Mouse (Mus musculus) left cerebral cortex, postnatal 36 days (tissue): ENCODE measurements at regions not wholly inside any gene's neighbourhood (a gene's known extent, or its start where the extent isn't known, plus 50 kb on each side); places are given as distances from the start of the nearest gene placed in this dataset.
A peak's percentile ranks its signal among the peaks of the same experiment; 100 is the strongest.

Experiments
- DNase-seq, 2 experiments: peaks; one replicate each; pipeline ENCODE4 v3.0.0; 2021 to 2022; ENCODE audit warnings: low spot score in 2 of 2, mixed read lengths in 1 of 2
- intact Hi-C: fragments of 180-260 bp; cut with DNase I; formaldehyde crosslinking; loops from one replicate; pipeline ENCODE4 v1.15.1; 2025

DNA sequence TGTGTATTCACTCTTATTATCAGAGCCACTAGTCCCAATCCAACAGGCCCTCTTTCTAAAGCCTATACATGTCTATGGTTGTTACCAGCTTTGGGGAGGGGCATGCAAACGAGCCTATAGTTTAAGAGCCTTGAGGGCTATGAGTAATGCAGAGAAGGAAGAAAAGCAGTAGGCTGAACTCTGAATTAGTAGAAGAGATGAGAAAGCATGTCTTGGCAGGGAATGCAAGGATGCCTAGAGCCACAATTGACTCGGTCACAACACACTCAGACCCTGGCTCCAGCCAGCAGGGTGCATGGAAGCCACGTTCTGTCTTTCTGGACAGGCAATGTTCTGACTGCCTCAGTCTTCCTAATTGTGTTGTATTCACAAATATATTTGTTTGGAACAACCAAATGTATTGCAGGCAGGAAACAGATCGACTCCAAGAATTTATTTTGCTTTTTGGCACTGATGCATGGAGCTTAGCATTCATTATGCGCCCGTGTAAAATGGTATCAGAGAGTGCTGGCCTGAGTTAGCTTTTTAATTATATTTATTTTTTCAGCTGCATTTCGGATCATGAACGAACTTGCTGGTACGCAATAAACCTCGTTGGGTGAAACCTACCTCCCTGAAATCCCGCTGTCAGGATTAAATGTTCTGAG lies 110.2 kb downstream of the Rybp start:
- intact Hi-C loops = no loop called here
- no peak for DNase-seq

DNA sequence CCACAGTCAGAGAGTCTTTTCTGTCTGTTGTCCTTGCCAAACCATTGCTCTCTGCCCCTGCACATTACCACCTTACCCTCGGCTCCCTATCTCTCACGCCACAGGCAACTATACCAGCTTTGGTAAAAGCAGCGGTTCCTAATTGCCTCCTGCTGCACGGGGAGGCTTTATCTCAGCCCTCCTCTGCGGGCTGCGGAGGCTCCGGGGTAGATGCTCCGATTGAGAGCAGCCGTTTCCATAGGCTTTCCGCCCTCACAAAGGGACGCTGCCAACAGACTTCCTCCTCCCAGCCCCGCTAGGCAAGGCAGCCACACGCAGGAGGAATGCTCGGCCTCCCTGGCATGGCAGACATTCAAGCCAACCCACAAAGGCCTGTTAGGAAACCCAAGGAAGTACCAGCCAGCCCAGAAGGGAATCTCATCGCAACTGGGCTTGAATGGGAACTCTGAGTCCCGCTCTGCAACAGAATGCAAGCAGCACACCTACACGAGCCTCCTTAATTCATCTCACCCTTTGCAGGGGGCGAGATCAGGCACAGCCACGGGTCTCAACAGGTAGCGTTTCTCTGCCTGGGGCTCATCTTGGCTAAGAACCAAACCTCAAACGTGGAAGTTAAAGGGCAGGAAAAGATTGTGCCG lies 116.5 kb downstream of the Rybp start:
- DNase-seq = peak; percentile 81 to 89
- intact Hi-C loops = loop anchor here (2.0 kb wide), 1 partner anchor 36 kb away; no protein-coding TSS in a partner anchor

DNA sequence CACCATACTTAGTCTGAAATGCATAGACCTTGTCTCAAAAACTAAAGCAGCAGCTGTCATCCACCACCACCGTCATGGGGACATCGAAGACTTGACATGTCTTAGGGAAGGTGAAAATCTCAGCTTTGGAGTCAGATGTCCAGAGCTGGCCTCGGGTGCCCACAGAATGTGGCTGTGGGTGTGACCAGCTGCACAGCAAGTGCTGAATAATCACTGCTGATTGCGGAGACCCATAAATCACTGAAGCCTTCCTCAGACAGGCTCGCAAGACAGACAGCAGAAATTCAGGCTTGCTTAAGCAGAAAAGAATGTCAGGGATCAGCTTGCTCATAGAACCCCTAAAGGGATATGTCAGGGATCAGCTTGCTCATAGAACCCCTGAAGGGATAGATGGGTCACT lies 120.0 kb downstream of the Rybp start:
- DNase-seq = no peak
- intact Hi-C loops = no loop called here

DNA sequence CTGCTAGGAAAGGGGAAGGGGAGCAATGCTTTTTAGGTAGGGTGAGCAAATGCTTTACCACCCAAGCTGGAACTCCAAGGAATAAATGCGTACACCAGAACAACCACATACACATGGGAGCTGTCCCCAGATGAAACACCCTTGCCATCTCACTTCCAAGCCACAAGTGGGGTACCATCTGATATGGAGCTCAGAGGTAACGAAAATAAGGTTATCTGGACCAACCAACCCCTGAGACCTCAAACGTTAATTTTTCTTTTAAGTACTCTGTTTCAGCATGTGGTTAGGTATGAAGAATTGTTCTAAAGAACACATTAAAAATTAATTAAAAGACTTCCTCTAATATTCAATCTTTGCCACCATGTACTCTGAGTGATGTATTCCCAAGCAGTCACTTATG lies 121.5 kb downstream of the Rybp start:
- intact Hi-C loops = no loop called here

GRCm38 (mm10) chr6:100164162-100164561 lies 123.1 kb downstream of the Rybp start:
- intact Hi-C loops = no loop called here
- DNase-seq = no peak

More for the DNA sequence above, 121.5 kb downstream of the Rybp start:
- no peak for DNase-seq

GRCm38 (mm10) chr6:100163814-100164130 lies 123.5 kb downstream of the Rybp start:
- intact Hi-C loops = no loop called here
- no peak for DNase-seq

DNA sequence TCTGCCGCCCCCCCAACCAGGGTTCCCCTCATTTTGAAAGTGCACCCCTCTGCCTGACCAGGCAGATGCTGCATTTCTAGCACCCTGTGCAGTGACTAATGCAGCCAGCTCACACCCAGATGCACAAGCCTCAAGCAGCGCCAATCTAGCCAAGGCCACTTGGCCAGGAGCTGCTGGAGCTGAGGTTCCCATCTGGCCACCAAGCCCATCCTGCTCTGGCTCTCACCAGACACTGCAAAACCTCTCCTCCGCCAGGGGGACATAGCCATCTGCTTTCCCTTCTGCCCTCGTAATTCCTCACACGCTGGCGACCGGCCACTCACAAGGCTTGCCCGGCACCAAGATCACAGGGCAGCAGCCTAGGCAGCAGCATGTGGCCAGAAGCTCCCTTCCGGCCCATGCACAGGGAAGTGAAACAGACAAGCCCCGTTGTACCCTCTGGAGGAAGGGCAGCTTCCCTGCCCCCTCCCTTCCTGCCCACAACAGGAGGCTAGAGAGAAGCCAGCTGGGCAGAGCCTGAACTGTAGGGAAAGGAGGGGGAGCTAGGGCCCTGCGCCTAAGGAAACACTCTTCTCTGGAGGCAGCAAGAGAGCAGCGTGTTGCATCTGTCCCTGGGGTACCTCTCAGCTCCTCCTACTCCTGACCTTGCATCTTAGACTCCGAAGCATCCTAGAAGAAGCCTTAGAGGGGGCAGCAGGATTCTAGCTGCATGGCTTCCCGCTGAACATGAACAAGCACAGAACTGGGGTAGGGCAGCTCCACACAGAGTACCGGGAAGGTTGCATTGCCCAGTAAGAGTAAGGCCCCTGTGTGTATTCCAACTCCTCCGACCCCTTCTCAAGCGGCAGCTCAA lies 124.1 kb downstream of the Rybp start:
- peak; percentile 59 to 72 for DNase-seq
- intact Hi-C loops = no loop called here

DNA sequence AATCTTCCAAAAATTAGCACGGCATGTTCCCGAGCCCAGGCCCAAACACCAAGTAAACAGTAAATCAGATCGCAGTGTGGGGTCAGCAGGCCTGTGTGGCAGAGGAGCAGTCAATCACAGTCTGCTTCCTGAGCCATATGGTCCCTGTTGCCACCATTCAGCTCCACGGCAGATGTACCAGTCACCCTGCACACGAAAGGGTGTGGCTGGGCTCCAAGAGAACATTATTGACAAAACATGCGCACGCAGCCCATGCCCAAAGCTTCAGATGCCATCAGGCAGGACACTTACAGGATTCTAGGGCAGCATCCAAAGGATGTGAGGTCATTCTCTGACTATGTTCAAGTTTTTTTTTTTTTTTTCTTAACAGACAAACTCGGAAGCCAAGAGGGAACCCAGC lies 126.6 kb downstream of the Rybp start:
- no peak for DNase-seq
- intact Hi-C loops = no loop called here

- DNase-seq = no peak
- intact Hi-C loops = no loop called here
Observed at GRCm38 (mm10) chr6:100159817-100160216, 127.5 kb downstream of the Rybp start.

- intact Hi-C loops = no loop called here
- DNase-seq = no peak
Observed at GRCm38 (mm10) chr6:100159246-100159645, 128.0 kb downstream of the Rybp start.

- no peak for DNase-seq
- intact Hi-C loops = no loop called here
Observed at GRCm38 (mm10) chr6:100157288-100157687, 130.0 kb downstream of the Rybp start.

- intact Hi-C loops = no loop called here
Observed at GRCm38 (mm10) chr6:100156163-100156562, 131.1 kb downstream of the Rybp start.

DNA sequence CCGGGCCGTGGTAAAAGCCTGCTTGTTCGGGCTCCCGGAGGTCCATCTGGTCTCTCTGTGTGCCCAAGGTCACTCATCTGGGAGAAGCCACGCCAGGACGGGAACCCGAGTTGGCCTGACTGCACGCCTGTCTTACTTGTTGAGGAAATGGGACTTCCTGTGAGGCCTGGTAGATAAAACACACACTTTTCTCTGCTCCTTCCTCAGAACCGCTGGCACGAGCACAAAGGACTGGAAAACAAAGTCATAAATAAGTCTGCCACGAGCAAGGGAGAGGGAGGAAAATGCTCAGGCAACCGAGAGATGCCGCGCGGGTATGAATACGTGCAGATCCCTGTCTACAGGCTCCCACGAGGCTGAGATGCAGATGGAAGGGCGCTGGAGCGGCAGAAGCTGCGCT lies 131.6 kb downstream of the Rybp start:
- intact Hi-C loops = no loop called here
- DNase-seq = no peak

More at GRCm38 (mm10) chr6:100156163-100156562, 131.1 kb downstream of the Rybp start:
- no peak for DNase-seq

GRCm38 (mm10) chr6:100151447-100151846 lies 135.8 kb downstream of the Rybp start:
- intact Hi-C loops = no loop called here

DNA sequence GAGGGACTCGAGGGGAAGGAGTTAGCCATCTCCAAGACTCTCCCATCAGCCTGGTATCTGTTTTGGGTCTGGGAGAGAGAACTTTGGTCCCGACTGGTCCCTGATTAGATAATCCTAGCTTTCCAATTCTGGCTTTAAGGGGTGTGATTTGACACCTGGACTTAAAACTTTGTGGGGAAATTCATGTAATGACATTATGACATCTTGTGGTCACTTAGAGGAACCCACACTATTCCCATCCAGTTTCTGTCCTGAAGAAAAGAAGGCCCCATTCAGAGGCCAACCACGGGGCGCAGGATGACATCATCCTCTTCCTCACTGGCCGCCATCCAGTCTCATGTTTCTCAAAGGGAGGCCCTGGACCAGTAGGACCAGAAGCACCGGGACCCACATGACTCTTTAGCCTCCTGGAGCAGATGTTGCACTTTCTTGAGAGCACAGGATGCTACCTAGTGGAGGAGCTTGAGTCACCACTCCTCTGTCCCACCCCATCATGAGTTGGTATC lies 136.5 kb downstream of the Rybp start:
- intact Hi-C loops = no loop called here
- DNase-seq = no peak

More at GRCm38 (mm10) chr6:100151447-100151846, 135.8 kb downstream of the Rybp start:
- no peak for DNase-seq

- no peak for DNase-seq
- intact Hi-C loops = loop anchor here (10.0 kb wide), 1 partner anchor 245 kb away; no protein-coding TSS in a partner anchor
Observed at GRCm38 (mm10) chr6:100149458-100149852, 137.8 kb downstream of the Rybp start.

DNA sequence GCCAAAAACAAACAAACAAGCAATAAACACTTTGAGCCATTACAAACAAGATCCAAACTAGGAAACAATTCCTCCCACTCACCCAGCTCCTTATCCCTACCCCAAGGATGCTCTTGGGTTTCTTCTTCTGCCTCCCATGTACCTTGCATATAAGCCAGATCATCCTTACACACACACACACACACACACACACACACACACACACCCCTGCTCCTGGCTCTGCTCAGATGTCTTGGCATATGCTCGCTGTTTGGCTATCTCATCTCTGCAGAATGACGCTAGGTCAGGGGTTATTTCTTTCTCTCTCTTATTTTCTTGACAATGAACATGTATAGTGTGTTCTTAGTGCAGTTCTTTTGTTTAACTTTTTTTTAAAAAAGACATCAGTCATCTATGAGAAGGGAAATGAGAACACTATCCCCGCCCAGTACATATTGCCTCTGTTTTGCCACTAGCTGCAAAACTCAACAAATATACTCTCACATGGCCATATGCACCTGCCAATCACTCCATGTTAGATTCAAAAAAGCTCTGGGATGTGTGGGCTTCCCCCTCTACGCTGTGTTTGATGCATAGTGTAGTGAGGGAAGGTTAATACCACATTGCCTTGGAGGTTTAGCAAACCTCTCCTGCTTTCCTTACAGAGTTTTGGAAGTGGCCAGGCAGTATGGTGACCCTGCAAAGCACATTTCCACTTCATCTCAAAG lies 138.4 kb downstream of the Rybp start:
- DNase-seq = no peak
- intact Hi-C loops = loop anchor here (10.0 kb wide), 1 partner anchor 244 kb away; no protein-coding TSS in a partner anchor

GRCm38 (mm10) chr6:100146360-100146935 lies 140.8 kb downstream of the Rybp start:
- intact Hi-C loops = loop anchor here (10.0 kb wide), 1 partner anchor 242 kb away; no protein-coding TSS in a partner anchor
- DNase-seq = peak; percentile 36

GRCm38 (mm10) chr6:100145869-100146268 lies 141.4 kb downstream of the Rybp start:
- DNase-seq = no peak
- intact Hi-C loops = loop anchor here (10.0 kb wide), 1 partner anchor 241 kb away; no protein-coding TSS in a partner anchor
